ENCODE assay signal across 8 mouse cellular contexts in genomic region chr16:29728769-29729481, GRCm38 (mm10).
A peak's percentile ranks its signal among the peaks of the same experiment; 100 is the strongest.
DNase-seq lines count a peak whose midpoint lies in the region; ATAC-seq lines count a peak whose summit lies in the region.

No protein-coding gene starts in this region.

- H3K36me3 ChIP-seq in intestine, embryonic 14.5 days (ENCODE audit: control insufficient read depth, insufficient read depth, low read length) = no peaks in the 10 kb centered on the region
- no peaks in the 10 kb centered on the region for H3K36me3 ChIP-seq in midbrain, embryonic 12.5 days

- DNase-seq in T-cell, adult 2 months (ENCODE audit: low spot score) = peak; percentile 52
- peak; percentile 75 for DNase-seq in cerebellum, adult 9-11 months
- peak; percentile 77 to 88 for DNase-seq in frontal cortex, postnatal 25 days (ENCODE audit: low spot score in 2 of 2)
- DNase-seq in intestine, embryonic 14.5 days (ENCODE audit: low spot score) = peak; percentile 95
- DNase-seq in left cerebral cortex, postnatal 14 days (ENCODE audit: low spot score in 2 of 2) = peak; percentile 81 to 86
- peak; percentile 42 for DNase-seq in spleen, adult 12 weeks (ENCODE audit: low spot score)

- no peak overlapping the region for H3K4me3 ChIP-seq in intestine, embryonic 14.5 days (ENCODE audit: low read depth, low read length)
- no peak overlapping the region for H3K4me3 ChIP-seq in midbrain, embryonic 12.5 days

- H3K4me1 ChIP-seq in intestine, embryonic 14.5 days (replicated peaks; ENCODE audit: control insufficient read depth, insufficient read depth, low read length) = peaks cover 9% of the 10 kb centered on the region
- peaks cover 8% of the 10 kb centered on the region; the same call in 1 of the 2 replicates for H3K4me1 ChIP-seq in midbrain, embryonic 12.5 days

- WGBS in intestine, embryonic 14.5 days = 19% methylated on average over 10 of the region's 10 CpGs
- WGBS in midbrain, embryonic 12.5 days = 22% methylated on average over 10 of the region's 10 CpGs

- peak; percentile 78 for ATAC-seq in intestine, embryonic 14.5 days (replicated peaks; ENCODE audit: low FRiP score, low TSS enrichment, low read depth)
- ATAC-seq in midbrain, embryonic 12.5 days (ENCODE audit: low FRiP score, low read depth) = peak; percentile 75
- ATAC-seq in activated CD4-positive, CD25-positive, alpha-beta regulatory T cell, adult 4 months = no peak

- no peaks in the 10 kb centered on the region for H3K9me3 ChIP-seq in intestine, embryonic 14.5 days (ENCODE audit: control insufficient read depth, low read length)
- no peaks in the 10 kb centered on the region for H3K9me3 ChIP-seq in midbrain, embryonic 12.5 days

- no peak overlapping the region for H3K4me2 ChIP-seq in intestine, embryonic 14.5 days (ENCODE audit: low read length)
- H3K4me2 ChIP-seq in midbrain, embryonic 12.5 days (replicated peaks) = no peak overlapping the region

- H3K27me3 ChIP-seq in intestine, embryonic 14.5 days (replicated peaks; ENCODE audit: control insufficient read depth, insufficient read depth, low read length) = no peaks in the 10 kb centered on the region
- H3K27me3 ChIP-seq in midbrain, embryonic 12.5 days = peaks cover 98% of the 10 kb centered on the region

- H3K9ac ChIP-seq in intestine, embryonic 14.5 days (ENCODE audit: low read length) = no peak overlapping the region
- H3K9ac ChIP-seq in midbrain, embryonic 12.5 days (replicated peaks) = no peak overlapping the region

- intact Hi-C loops in left cerebral cortex, postnatal 14 days (cut with DNase I) = loop anchor here (1.0 kb wide), 1 partner anchor 507 kb away; no protein-coding TSS in a partner anchor

- no peak overlapping the region for H3K27ac ChIP-seq in intestine, embryonic 14.5 days (ENCODE audit: low read depth)
- H3K27ac ChIP-seq in midbrain, embryonic 12.5 days (replicated peaks) = no peak overlapping the region

Comparison
In these comparisons a context has a peak if more than half of its experiments do, and no peak if none do; other contexts are left out.
1. DNase-seq: peak in every context shown above with its lines; median percentile 95 in intestine, embryonic 14.5 days; 84 in left cerebral cortex, postnatal 14 days; 82 in frontal cortex, postnatal 25 days; 75 in cerebellum, adult 9-11 months; 52 in T-cell, adult 2 months; 42 in spleen, adult 12 weeks.